Comparison of ENCODE assay signal across 21 mouse cellular contexts in the genomic region with DNA sequence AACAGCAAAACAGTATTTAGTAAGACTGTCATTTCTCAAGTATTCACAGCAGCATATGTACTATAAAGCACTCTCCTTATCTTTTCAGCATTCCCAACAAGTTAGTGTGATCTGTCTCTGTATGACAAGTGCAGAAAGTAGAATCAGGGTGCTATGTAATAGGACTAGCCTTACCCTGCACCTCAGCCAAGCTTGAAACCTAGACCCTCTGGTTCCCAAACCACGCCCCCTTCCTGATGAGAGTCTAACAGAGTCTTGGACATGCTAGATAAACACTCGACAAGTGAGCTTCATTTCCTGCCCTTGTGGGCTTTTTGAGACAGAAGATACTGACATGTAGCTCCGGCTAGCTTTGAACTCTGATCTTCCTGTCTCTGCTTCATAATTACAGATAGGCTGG. TPM values are rescaled to one million over a fixed set of nuclear protein-coding genes. Genes with fewer than 3 reads are reported as not detected.
DNase-seq lines count a peak whose midpoint lies in the region; ATAC-seq and TF ChIP-seq lines count a peak whose summit lies in the region.
"Had no signal": no experiment of that assay in that cellular context is flagged by ENCODE, and none has a peak within 500 bp of the region (broad histone marks: within the 10 kb centered on the region; RNA-seq: fewer than 3 reads in every experiment).

No protein-coding gene starts in this region.

- no peak overlapping the region for H3K4me2 ChIP-seq in embryonic facial prominence, embryonic 14.5 days (ENCODE audit: low read depth, low read length)
- H3K4me2 ChIP-seq in liver, embryonic 16.5 days (ENCODE audit: low read depth, low read length): no peak overlapping the region
- H3K4me2 ChIP-seq: limb, embryonic 12.5 days had no signal

- intact Hi-C loops in heart, postnatal 25 days (cut with DNase I): no loop called here

- DNase-seq in embryonic facial prominence, embryonic 14.5 days (ENCODE audit: low spot score): peak; percentile 7
- no peak for DNase-seq in embryonic facial prominence, embryonic 10.5 days (ENCODE audit: low spot score)
- DNase-seq in thymus, postnatal 14 days: peak; percentile 19
- DNase-seq in thymus, postnatal 36 days: no peak
- peak; percentile 4 for DNase-seq in mesoderm, embryonic 11.5 days (ENCODE audit: low read depth, low spot score)
- no peak for DNase-seq in heart, postnatal 25 days (ENCODE audit: low spot score)
- no peak for DNase-seq in layer of hippocampus, adult 2 months (ENCODE audit: low spot score in 2 of 2)
- DNase-seq: cerebellum, adult 11-12 months; heart, adult 18-20 months; kidney, adult 18-20 months; right cerebral cortex, adult 18-20 months had no signal

- no peak overlapping the region for H3K4me3 ChIP-seq in embryonic facial prominence, embryonic 14.5 days (ENCODE audit: low read depth, low read length)
- no peak overlapping the region for H3K4me3 ChIP-seq in embryonic facial prominence, embryonic 10.5 days
- H3K4me3 ChIP-seq in liver, embryonic 16.5 days (ENCODE audit: low read depth, low read length): no peak overlapping the region
- H3K4me3 ChIP-seq in layer of hippocampus, adult 2 months: no peak overlapping the region
- H3K4me3 ChIP-seq: limb, embryonic 12.5 days; midbrain, embryonic 10.5 days; myocyte had no signal

- peaks cover 9% of the 10 kb centered on the region; the same call in 1 of the 2 replicates for H3K4me1 ChIP-seq in embryonic facial prominence, embryonic 14.5 days (ENCODE audit: control insufficient read depth, insufficient read depth, low read length)
- peaks cover 12% of the 10 kb centered on the region for H3K4me1 ChIP-seq in embryonic facial prominence, embryonic 10.5 days
- H3K4me1 ChIP-seq in liver, embryonic 16.5 days (ENCODE audit: control insufficient read depth, low read depth, low read length): peaks cover 53% of the 10 kb centered on the region

- no peak for TF ChIP-seq CTCF in layer of hippocampus, adult 2 months (conservative IDR thresholded peaks at IDR 0.05)

- H3K27ac ChIP-seq in embryonic facial prominence, embryonic 14.5 days (replicated peaks; ENCODE audit: low read depth, low read length): no peak overlapping the region
- H3K27ac ChIP-seq in embryonic facial prominence, embryonic 10.5 days (replicated peaks): no peak overlapping the region
- H3K27ac ChIP-seq in liver, embryonic 16.5 days (ENCODE audit: low read length): no peak overlapping the region
- H3K27ac ChIP-seq in layer of hippocampus, adult 2 months: no peak overlapping the region
- H3K27ac ChIP-seq: limb, embryonic 12.5 days; midbrain, embryonic 10.5 days; stomach, postnatal 0 days had no signal

- no peaks in the 10 kb centered on the region for H3K9me3 ChIP-seq in embryonic facial prominence, embryonic 14.5 days (ENCODE audit: control insufficient read depth, low read length)
- H3K9me3 ChIP-seq in embryonic facial prominence, embryonic 10.5 days: no peaks in the 10 kb centered on the region
- peaks cover 3% of the 10 kb centered on the region for H3K9me3 ChIP-seq in liver, embryonic 16.5 days (replicated peaks; ENCODE audit: control insufficient read depth, low read length)
- H3K9me3 ChIP-seq: limb, embryonic 12.5 days; midbrain, embryonic 10.5 days had no signal

- ATAC-seq in embryonic facial prominence, embryonic 14.5 days (ENCODE audit: low read depth): no peak
- peak; percentile 44; the same call in 1 of the 2 replicates for ATAC-seq in liver, embryonic 16.5 days (ENCODE audit: low read depth)
- ATAC-seq: forebrain, embryonic 14.5 days; hindbrain, embryonic 16.5 days; Patski had no signal

- no peaks in the 10 kb centered on the region for H3K27me3 ChIP-seq in embryonic facial prominence, embryonic 14.5 days (replicated peaks; ENCODE audit: control insufficient read depth, insufficient read depth, low read length)
- H3K27me3 ChIP-seq in embryonic facial prominence, embryonic 10.5 days (replicated peaks; ENCODE audit: low read depth, poor library complexity, severe bottlenecking): no peaks in the 10 kb centered on the region
- no peaks in the 10 kb centered on the region for H3K27me3 ChIP-seq in liver, embryonic 16.5 days (ENCODE audit: control insufficient read depth, insufficient read depth, low read depth, low read length)
- H3K27me3 ChIP-seq: limb, embryonic 12.5 days; Patski had no signal

- peaks cover 76% of the 10 kb centered on the region for H3K36me3 ChIP-seq in embryonic facial prominence, embryonic 14.5 days (ENCODE audit: control insufficient read depth, insufficient read depth, low read length)
- peaks cover 85% of the 10 kb centered on the region for H3K36me3 ChIP-seq in embryonic facial prominence, embryonic 10.5 days (replicated peaks)
- peaks cover 38% of the 10 kb centered on the region for H3K36me3 ChIP-seq in liver, embryonic 16.5 days (ENCODE audit: control insufficient read depth, insufficient read depth)

- H3K9ac ChIP-seq in embryonic facial prominence, embryonic 14.5 days (ENCODE audit: low read depth, low read length): no peak overlapping the region
- no peak overlapping the region for H3K9ac ChIP-seq in liver, embryonic 16.5 days (ENCODE audit: low read depth, low read length)
- H3K9ac ChIP-seq: limb, embryonic 12.5 days had no signal

- 61% methylated on average over 3 of the region's 3 CpGs for WGBS in embryonic facial prominence, embryonic 14.5 days
- 65% methylated on average over 3 of the region's 3 CpGs for WGBS in embryonic facial prominence, embryonic 10.5 days
- whole genome bisulfite sequencing in liver, embryonic 16.5 days (ENCODE audit: insufficient replicate concordance): 14% methylated on average over 3 of the region's 3 CpGs

RNA-seq across cellular contexts. Expression of a gene that starts 5.6 kb away (rescaled TPM):
- polyA plus RNA-seq in embryonic facial prominence, embryonic 14.5 days (2014; fragmentation: Nextera tagmentation; extraction: Ambion mirVana): 477 and 497 TPM in 2 replicates
- 221 and 226 TPM in 2 replicates for polyA plus RNA-seq in embryonic facial prominence, embryonic 10.5 days (2016; fragmentation: Nextera tagmentation; extraction: Ambion mirVana)
- polyA plus RNA-seq in liver, embryonic 16.5 days (2015; fragmentation: Nextera tagmentation; extraction: Ambion mirVana): 145 and 150 TPM in 2 replicates
- total RNA-seq in heart, postnatal 25 days (2021): 10 to 100 TPM; 55.6 to 58.0 TPM
- 10 to 100 TPM; 34.3 to 36.2 TPM for total RNA-seq in layer of hippocampus, adult 2 months (2021)

RNA-seq across cellular contexts. Expression of a gene that starts 52.1 kb away (rescaled TPM):
- polyA plus RNA-seq in embryonic facial prominence, embryonic 14.5 days (2014; fragmentation: Nextera tagmentation; extraction: Ambion mirVana): 0.51 and 0.87 TPM in 2 replicates
- polyA plus RNA-seq in embryonic facial prominence, embryonic 10.5 days (2016; fragmentation: Nextera tagmentation; extraction: Ambion mirVana): 0.09 and 0.14 TPM in 2 replicates
- not detected in 2 replicates for polyA plus RNA-seq in liver, embryonic 16.5 days (2015; fragmentation: Nextera tagmentation; extraction: Ambion mirVana)
- not detected for total RNA-seq in heart, postnatal 25 days (2021)
- total RNA-seq in layer of hippocampus, adult 2 months (2021): 1 to 10 TPM; 1.2 to 2.2 TPM
- total RNA-seq: heart, adult 18-20 months; neutrophil, adult 5-6 weeks had no signal
- polyA plus RNA-seq: heart, postnatal 0 days; myocyte had no signal

RNA-seq across cellular contexts. Expression of a gene that starts 55.1 kb away (rescaled TPM):
- polyA plus RNA-seq in embryonic facial prominence, embryonic 14.5 days (2014; fragmentation: Nextera tagmentation; extraction: Ambion mirVana): 7.6 and 8.5 TPM in 2 replicates
- polyA plus RNA-seq in embryonic facial prominence, embryonic 10.5 days (2016; fragmentation: Nextera tagmentation; extraction: Ambion mirVana): 12.4 and 12.6 TPM in 2 replicates
- polyA plus RNA-seq in liver, embryonic 16.5 days (2015; fragmentation: Nextera tagmentation; extraction: Ambion mirVana): 7.3 and 7.7 TPM in 2 replicates
- 1 to 10 TPM; 7.6 to 8.2 TPM for total RNA-seq in heart, postnatal 25 days (2021)
- 10 to 100 TPM; 27.7 to 32.1 TPM for total RNA-seq in layer of hippocampus, adult 2 months (2021)

Comparison
In these comparisons a context has a peak if more than half of its experiments do, and no peak if none do; other contexts are left out.
1. DNase-seq: peak in embryonic facial prominence, embryonic 14.5 days (single experiment), thymus, postnatal 14 days (single experiment) and mesoderm, embryonic 11.5 days (single experiment); none in embryonic facial prominence, embryonic 10.5 days (single experiment), thymus, postnatal 36 days (0 of 2), heart, postnatal 25 days (single experiment) and layer of hippocampus, adult 2 months (0 of 2).